Mouse (Mus musculus): Measurements from ENCODE around the gene Oxt.

DNA sequence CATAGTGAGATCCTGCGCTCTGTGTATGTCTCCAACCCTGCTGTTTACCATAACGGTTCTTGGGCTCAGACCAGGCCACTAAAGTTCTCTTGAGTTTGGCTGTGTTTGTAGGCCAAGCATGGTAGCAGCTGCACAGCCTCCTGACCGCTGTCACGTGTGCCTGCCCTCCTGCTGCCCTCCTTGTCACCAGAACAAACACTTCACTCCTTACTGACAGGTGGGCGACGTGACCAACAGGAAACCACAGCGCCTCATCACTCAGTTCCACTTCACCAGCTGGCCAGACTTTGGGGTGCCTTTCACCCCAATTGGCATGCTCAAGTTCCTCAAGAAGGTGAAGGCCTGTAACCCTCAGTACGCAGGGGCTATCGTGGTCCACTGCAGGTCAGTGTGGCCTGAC lies 35.7 kb upstream of the Oxt start:
- TF ChIP-seq CTCF (IDR thresholded peaks at IDR 0.05; ENCODE audit: control insufficient read depth, insufficient read depth, insufficient replicate concordance, low read depth, low read length): no peak
- no peak for TF ChIP-seq POLR2A (IDR thresholded peaks at IDR 0.05; ENCODE audit: control insufficient read depth, low read depth, low read length)

Data from testis, adult 2 months (tissue).